Mouse (Mus musculus) CH12.LX (cell line): ENCODE measurements at regions not wholly inside any gene's neighbourhood (a gene's known extent, or its start where the extent isn't known, plus 50 kb on each side); places are given as distances from the start of the nearest gene placed in this dataset.

ENCODE experiments used
- DNase-seq: peaks from one replicate; pipeline ENCODE4 v3.0.0-alpha.2; 2013; ENCODE audit errors: extremely low read depth
- H3K27ac ChIP-seq: 2 replicates; pipeline ENCODE4 v1.5.1; 2012; ENCODE audit warnings: low read depth, mild to moderate bottlenecking, control low read depth, moderate library complexity; ENCODE audit not compliant: insufficient read depth
- H3K27me3 ChIP-seq: replicated peaks from 2 replicates; pipeline ENCODE3; 2012; ENCODE audit warnings: inconsistent platforms
- H3K36me3 ChIP-seq, 2 experiments: replicated peaks in 1 of 2; 2 replicates each; pipeline versions ENCODE3 to v1.6.1; 2012; ENCODE audit warnings: inconsistent platforms in 1 of 2, low read length in 1 of 2, mild to moderate bottlenecking in 1 of 2, mixed read lengths in 1 of 2, moderate library complexity in 1 of 2; ENCODE audit not compliant: control insufficient read depth in 1 of 2, insufficient read depth in 1 of 2
- H3K4me1 ChIP-seq, 2 experiments: 2 replicates each; pipeline ENCODE4 v1.6.1; 2012; ENCODE audit warnings: inconsistent platforms in 1 of 2, moderate library complexity in 1 of 2; ENCODE audit not compliant: insufficient read depth in 2 of 2, control insufficient read depth in 1 of 2
- H3K4me2 ChIP-seq: 2 replicates; pipeline ENCODE4 v1.6.1; 2012; ENCODE audit warnings: low read depth, mild to moderate bottlenecking, control low read depth; ENCODE audit not compliant: poor library complexity, insufficient read depth, severe bottlenecking
- H3K4me3 ChIP-seq, 3 experiments: fragments of 150-350 bp in 1 of 3; sonication (generic) in 1 of 3; replicated peaks in 1 of 3; 2 replicates each; pipeline versions ENCODE3 to v1.5.1; 2011 to 2012; ENCODE audit warnings: low read depth in 2 of 3, low read length in 2 of 3, mild to moderate bottlenecking in 2 of 3, moderate library complexity in 2 of 3, control low read depth in 1 of 3, improper control_type of control experiment in 1 of 3, inconsistent platforms in 1 of 3, mixed read lengths in 1 of 3; ENCODE audit not compliant: poor library complexity in 1 of 3
- H3K79me2 ChIP-seq: replicated peaks from 2 replicates; pipeline ENCODE4 v1.6.1; 2012; ENCODE audit warnings: mild to moderate bottlenecking, moderate library complexity; ENCODE audit not compliant: control insufficient read depth, poor library complexity, insufficient read depth, severe bottlenecking; ENCODE audit errors: extremely low read depth
- H3K9ac ChIP-seq: 2 replicates; pipeline ENCODE4 v1.6.1; 2012; ENCODE audit warnings: low read depth, mild to moderate bottlenecking, control low read depth, moderate library complexity; ENCODE audit not compliant: insufficient read depth
- H3K9me3 ChIP-seq: replicated peaks from 2 replicates; pipeline ENCODE3; 2012; ENCODE audit warnings: low read length, inconsistent platforms, mixed read lengths
- BHLHE40 ChIP-seq: IDR thresholded peaks from 2 replicates; pipeline ENCODE4 v1.6.1; 2011; ENCODE audit warnings: mild to moderate bottlenecking, low read depth, low read length, improper control_type of control experiment
- CHD1 ChIP-seq: IDR thresholded peaks from 2 replicates; pipeline ENCODE4 v1.6.1; 2012; ENCODE audit warnings: low read depth, low read length, improper control_type of control experiment, inconsistent platforms
- CHD2 ChIP-seq: IDR thresholded peaks from 2 replicates; pipeline ENCODE4 v1.6.1; 2011; ENCODE audit warnings: low read length, improper control_type of control experiment
- CTCF ChIP-seq, 2 experiments: IDR thresholded peaks in 1 of 2; conservative IDR thresholded peaks in 1 of 2; 2 replicates each; pipeline ENCODE4 v1.5.1; 2011 to 2012; ENCODE audit warnings: low read depth in 2 of 2, low read length in 2 of 2, improper control_type of control experiment in 1 of 2, inconsistent platforms in 1 of 2, mild to moderate bottlenecking in 1 of 2, moderate library complexity in 1 of 2
- E2F4 ChIP-seq: IDR thresholded peaks from 2 replicates; pipeline ENCODE4 v1.6.1; 2011; ENCODE audit warnings: low read depth, low read length, improper control_type of control experiment; ENCODE audit not compliant: insufficient replicate concordance
- ELF1 ChIP-seq: IDR thresholded peaks from 2 replicates; pipeline ENCODE4 v1.6.1; 2014; ENCODE audit warnings: low read depth, mild to moderate bottlenecking, inconsistent platforms, low read length, improper control_type of control experiment
- EP300 ChIP-seq: IDR thresholded peaks from 2 replicates; pipeline ENCODE4 v1.6.1; 2011; ENCODE audit warnings: low read length, improper control_type of control experiment
- HCFC1 ChIP-seq: IDR thresholded peaks from 2 replicates; pipeline ENCODE4 v1.6.1; 2012; ENCODE audit warnings: low read depth, mild to moderate bottlenecking, inconsistent platforms, low read length, improper control_type of control experiment
- IRF4 ChIP-seq: IDR thresholded peaks from 2 replicates; pipeline ENCODE4 v1.6.1; 2014; ENCODE audit warnings: low read depth, mild to moderate bottlenecking, inconsistent platforms, low read length, improper control_type of control experiment
- KAT2A ChIP-seq: IDR thresholded peaks from 2 replicates; pipeline ENCODE4 v1.6.1; 2012; ENCODE audit warnings: low read length, improper control_type of control experiment, inconsistent platforms; ENCODE audit not compliant: insufficient replicate concordance
- MAX ChIP-seq: IDR thresholded peaks from 2 replicates; pipeline ENCODE4 v1.6.1; 2011; ENCODE audit warnings: low read length, improper control_type of control experiment
- MEF2A ChIP-seq: IDR thresholded peaks from 2 replicates; pipeline ENCODE4 v1.6.1; 2014; ENCODE audit warnings: low read depth, mild to moderate bottlenecking, inconsistent platforms, low read length, improper control_type of control experiment, borderline replicate concordance
- MYC ChIP-seq: IDR thresholded peaks from 2 replicates; pipeline ENCODE4 v1.6.1; 2011; ENCODE audit warnings: low read depth, mild to moderate bottlenecking, improper control_type of control experiment, low read length
- NELFE ChIP-seq: IDR thresholded peaks from 2 replicates; pipeline ENCODE4 v1.6.1; 2011; ENCODE audit warnings: low read depth, low read length, improper control_type of control experiment
- PAX5 ChIP-seq: IDR thresholded peaks from 2 replicates; pipeline ENCODE4 v1.6.1; 2012; ENCODE audit warnings: low read length, inconsistent platforms, mixed read lengths
- POLR2A ChIP-seq: IDR thresholded peaks from 2 replicates; pipeline ENCODE4 v1.6.1; 2011; ENCODE audit warnings: low read depth, mild to moderate bottlenecking, improper control_type of control experiment, low read length
- POLR2AphosphoS2 ChIP-seq: IDR thresholded peaks from 2 replicates; pipeline ENCODE4 v1.6.1; 2011; ENCODE audit warnings: low read depth, low read length, improper control_type of control experiment
- RCOR1 ChIP-seq: conservative IDR thresholded peaks from 2 replicates; pipeline ENCODE4 v1.6.1; 2012; ENCODE audit warnings: low read depth, mild to moderate bottlenecking, inconsistent platforms, low read length, improper control_type of control experiment
- TCF12 ChIP-seq: IDR thresholded peaks from 2 replicates; pipeline ENCODE4 v1.6.1; 2014; ENCODE audit warnings: low read depth, mild to moderate bottlenecking, inconsistent platforms, low read length, improper control_type of control experiment
- UBTF ChIP-seq: IDR thresholded peaks from 2 replicates; pipeline ENCODE4 v1.6.1; 2012; ENCODE audit warnings: low read depth, mild to moderate bottlenecking, inconsistent platforms, low read length, improper control_type of control experiment, moderate library complexity
- USF1 ChIP-seq: IDR thresholded peaks from 2 replicates; pipeline ENCODE4 v1.6.1; 2014; ENCODE audit warnings: low read depth, mild to moderate bottlenecking, inconsistent platforms, low read length, improper control_type of control experiment
- USF2 ChIP-seq: conservative IDR thresholded peaks from 2 replicates; pipeline ENCODE4 v1.6.1; 2011; ENCODE audit warnings: low read depth, low read length, improper control_type of control experiment
- ZC3H11A ChIP-seq: IDR thresholded peaks from 2 replicates; pipeline ENCODE4 v1.6.1; 2012; ENCODE audit warnings: low read depth, mild to moderate bottlenecking, inconsistent platforms, low read length, improper control_type of control experiment
- ZMIZ1 ChIP-seq: IDR thresholded peaks from 2 replicates; pipeline ENCODE4 v1.6.1; 2012; ENCODE audit warnings: low read depth, mild to moderate bottlenecking, inconsistent platforms, low read length, improper control_type of control experiment
- ZNF384 ChIP-seq: IDR thresholded peaks from 2 replicates; pipeline ENCODE4 v1.6.1; 2012; ENCODE audit warnings: low read depth, low read length, improper control_type of control experiment, inconsistent platforms
- dilution Hi-C: fragments of 300-500 bp; cut with MboI; formaldehyde crosslinking; loops from 2 replicates; pipeline ENCODE4 v1.14.3; 2020; ENCODE audit warnings: low sequenced_read_pairs; ENCODE audit not compliant: extremely low pct_unique_long_range_greater_than_20kb, extremely low pct_ligation_motif_present
- in situ Hi-C: fragments of 300-500 bp; cut with MboI; formaldehyde crosslinking; loops from 3 replicates; pipeline ENCODE4 v1.14.3; 2019; ENCODE audit warnings: low sequenced_read_pairs, low pct_ligation_motif_present, low pct_unique_long_range_greater_than_20kb, mixed read lengths

- in situ Hi-C loops (no loop called here), dilution Hi-C loops (no loop called here)
- H3K27ac ChIP-seq, result no peak overlapping the region
- DNase-seq, result no peak
- no peaks in the 10 kb centered on the region for H3K79me2 ChIP-seq
- H3K4me2 ChIP-seq, result no peak overlapping the region
- no peak for TF ChIP-seq TCF12
- no peak for TF ChIP-seq ZNF384
- no peak for TF ChIP-seq ZMIZ1
- no peak for TF ChIP-seq UBTF
- no peak for TF ChIP-seq KAT2A
- TF ChIP-seq HCFC1, result no peak
- TF ChIP-seq IRF4, result no peak
- no peak for TF ChIP-seq CTCF (conservative IDR thresholded peaks at IDR 0.05 in 1 of 2, IDR thresholded peaks at IDR 0.05 in 1 of 2; ENCODE audit: low read depth in 2 of 2, low read length in 2 of 2)
- TF ChIP-seq POLR2A, result no peak
- no peak for TF ChIP-seq RCOR1
- no peak for TF ChIP-seq ELF1
- TF ChIP-seq CHD2, result no peak
- TF ChIP-seq NELFE, result no peak
- no peak for TF ChIP-seq USF2
- no peak for TF ChIP-seq EP300
- TF ChIP-seq E2F4, result no peak
- no peak for TF ChIP-seq MYC
- H3K4me3 ChIP-seq, result no peak overlapping the region
- H3K4me1 ChIP-seq, result peaks cover 0 to 7% of the 10 kb centered on the region in 2 experiments; a peak in 2 of 4 replicates
- no peaks in the 10 kb centered on the region for H3K36me3 ChIP-seq
- H3K9me3 ChIP-seq, result no peaks in the 10 kb centered on the region
- no peaks in the 10 kb centered on the region for H3K27me3 ChIP-seq
- no peak overlapping the region for H3K9ac ChIP-seq
These were observed 260.4 kb upstream of the Dph6 start for GRCm38 (mm10) chr2:114915025-114915690.

GRCm38 (mm10) chr2:114918420-114919332, 263.9 kb upstream of the Dph6 start:
- in situ Hi-C loops, result no loop called here
- TF ChIP-seq USF1 (no peak), ZC3H11A (no peak), ELF1 (no peak), NELFE (no peak), BHLHE40 (no peak), CTCF (conservative IDR thresholded peaks at IDR 0.05 in 1 of 2, IDR thresholded peaks at IDR 0.05 in 1 of 2; ENCODE audit: low read depth in 2 of 2, low read length in 2 of 2) (no peak), MAX (no peak), USF2 (no peak), CHD1 (no peak), PAX5 (no peak), UBTF (no peak), HCFC1 (no peak), POLR2AphosphoS2 (no peak), KAT2A (no peak), TCF12 (no peak), MEF2A (no peak)
- Histone ChIP-seq H3K79me2 (no peaks in the 10 kb centered on the region), H3K4me3 (no peak overlapping the region), H3K9ac (no peak overlapping the region), H3K9me3 (no peaks in the 10 kb centered on the region), H3K36me3 (no peaks in the 10 kb centered on the region), H3K27ac (no peak overlapping the region), H3K4me1 (no peaks in the 10 kb centered on the region), H3K4me2 (no peak overlapping the region), H3K27me3 (no peaks in the 10 kb centered on the region)
- dilution Hi-C loops, result no loop called here
- DNase-seq, result no peak
